Mouse (Mus musculus) spleen, postnatal 36 days (tissue): Measurements from ENCODE around the gene Pitpnc1.

ENCODE experiments used
- DNase-seq, 2 experiments: peaks; one replicate each; pipeline ENCODE4 v3.0.0; 2022; ENCODE audit warnings: low spot score in 2 of 2, mixed read lengths in 1 of 2

The Pitpnc1 gene

DNA sequence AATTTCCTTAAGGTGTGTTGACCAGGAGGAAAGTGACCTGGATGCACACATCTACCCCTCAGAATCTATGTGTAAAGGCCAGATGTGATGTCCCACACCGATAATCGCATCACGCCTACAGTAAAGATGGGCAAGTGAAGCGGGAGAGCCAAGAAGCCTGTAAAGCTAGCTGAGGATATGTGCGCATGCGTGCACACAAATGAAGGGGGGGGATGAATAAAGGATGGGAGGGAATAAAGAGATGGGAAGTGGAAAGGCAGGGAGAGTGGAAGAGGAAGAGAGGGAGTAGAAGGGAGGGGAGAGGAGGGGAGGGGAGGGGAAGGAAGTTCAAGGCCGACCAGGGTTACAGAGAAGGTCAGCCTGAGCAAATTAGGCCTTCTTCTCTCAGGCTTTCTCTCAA, 61.6 kb downstream of the Pitpnc1 start:
- no peak for DNase-seq

DNA sequence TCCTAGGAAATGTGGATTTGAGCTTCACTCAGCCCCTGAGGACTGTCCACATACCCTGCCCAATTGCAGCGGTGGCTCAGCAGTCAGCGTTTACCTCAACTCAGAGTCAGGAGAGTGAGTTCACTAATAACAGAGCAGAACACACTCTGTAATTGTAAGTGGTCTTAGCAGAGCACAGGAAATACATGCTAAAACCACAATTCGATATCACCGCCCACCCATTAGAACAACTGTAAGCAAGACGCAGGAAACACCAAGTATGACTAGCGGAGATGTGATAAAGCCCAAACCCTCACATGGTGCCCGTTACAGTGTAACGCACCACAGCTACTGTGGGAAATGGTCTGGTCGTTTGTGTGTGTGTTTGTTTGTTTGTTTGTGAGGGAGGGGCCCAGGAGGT, 62.8 kb downstream of the Pitpnc1 start:
- DNase-seq: peak in 1 of 2 experiments; percentile 32

DNA sequence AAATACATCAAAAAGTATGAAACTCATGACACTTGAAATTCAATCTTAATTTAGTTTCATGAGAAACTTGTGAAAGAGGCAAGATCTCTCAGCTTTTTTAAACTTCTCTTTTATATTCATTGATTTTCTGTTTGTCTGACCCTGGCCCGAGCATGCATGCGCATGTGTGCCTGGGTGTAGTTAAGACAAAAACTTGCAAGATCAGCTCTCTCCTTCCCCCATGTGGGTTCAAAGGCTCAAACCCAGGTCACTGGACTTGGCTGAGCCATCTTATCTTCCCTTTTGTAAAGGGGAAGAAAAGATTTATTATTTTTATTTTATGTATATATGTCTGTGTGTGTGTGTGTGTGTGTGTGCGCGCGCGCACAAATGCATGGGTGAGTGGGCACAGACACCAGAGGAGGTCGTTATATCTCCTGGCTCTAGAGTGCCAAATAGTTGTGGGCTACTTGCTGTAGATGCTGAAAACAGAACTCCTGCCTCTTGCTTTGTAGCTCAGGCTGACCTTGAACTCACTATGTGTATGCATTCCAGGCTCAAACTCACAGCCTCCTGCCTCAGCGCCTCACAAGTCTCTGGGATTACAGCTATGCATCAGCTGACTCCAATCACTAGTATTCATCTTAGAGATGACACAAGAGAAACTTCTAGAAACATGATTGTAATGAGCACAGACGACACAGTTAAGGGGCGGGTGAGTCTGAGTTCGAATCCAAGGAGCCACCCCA, 64.7 kb downstream of the Pitpnc1 start:
- DNase-seq: no peak

- DNase-seq: no peak
These were observed 67.2 kb downstream of the Pitpnc1 start for GRCm38 (mm10) chr11:107403309-107403708.

DNA sequence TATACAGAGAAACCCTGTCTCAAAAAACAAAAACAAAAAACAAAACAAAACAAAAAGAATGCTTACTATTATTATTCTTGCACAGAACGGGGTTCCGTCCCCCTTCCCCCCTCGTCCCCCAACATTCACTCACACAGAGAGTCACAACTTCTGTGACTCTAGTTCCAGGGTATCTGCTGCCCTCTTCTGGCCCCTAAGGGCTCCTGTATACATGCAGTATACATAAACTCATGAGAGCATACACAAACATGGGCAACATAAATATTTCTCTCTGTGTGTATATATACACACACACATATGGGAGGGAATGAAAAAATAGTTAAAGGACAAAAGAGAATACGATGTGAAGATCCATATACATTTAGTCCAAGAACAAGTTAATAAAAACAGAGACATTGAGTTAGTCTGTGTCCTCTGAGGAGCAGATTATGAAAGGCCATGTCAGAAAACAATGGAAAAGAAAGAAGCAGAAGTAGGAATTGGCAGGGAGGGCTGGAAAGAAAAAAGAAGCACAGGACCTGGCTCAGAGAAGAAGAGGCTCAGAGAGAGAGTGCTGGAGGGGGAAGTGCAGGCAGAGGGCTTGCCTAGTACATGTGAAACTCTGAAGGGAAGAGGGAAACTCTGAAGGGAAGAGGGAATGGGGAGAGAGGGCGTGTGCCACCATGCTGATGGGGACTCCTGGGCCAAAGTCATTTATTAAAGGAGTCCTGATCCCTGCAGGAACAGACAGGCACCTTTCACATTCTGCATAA, 68.5 kb downstream of the Pitpnc1 start:
- no peak for DNase-seq

- DNase-seq: peak in 1 of 2 experiments; percentile 39
These were observed 69.7 kb downstream of the Pitpnc1 start for GRCm38 (mm10) chr11:107400826-107401225.

DNA sequence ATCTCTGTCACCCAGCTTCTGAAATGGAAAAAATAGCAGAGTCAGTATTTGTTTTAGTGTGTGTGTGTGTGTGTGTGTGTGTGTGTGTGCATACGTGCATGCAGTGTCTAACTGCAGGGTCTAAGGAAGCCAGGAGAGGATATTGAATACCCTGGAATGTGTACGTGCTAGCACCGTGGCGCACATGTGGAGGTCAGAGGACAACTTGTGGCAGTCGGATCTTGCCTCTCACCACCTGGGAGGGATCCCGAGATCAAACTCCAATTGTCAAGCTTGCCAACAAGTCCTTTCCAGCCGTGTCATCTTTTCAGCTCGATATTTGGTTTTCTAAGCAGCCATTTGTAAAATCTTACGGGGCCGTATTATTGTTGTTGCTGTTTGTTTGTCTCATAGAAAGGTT, 70.5 kb downstream of the Pitpnc1 start:
- DNase-seq: no peak

DNA sequence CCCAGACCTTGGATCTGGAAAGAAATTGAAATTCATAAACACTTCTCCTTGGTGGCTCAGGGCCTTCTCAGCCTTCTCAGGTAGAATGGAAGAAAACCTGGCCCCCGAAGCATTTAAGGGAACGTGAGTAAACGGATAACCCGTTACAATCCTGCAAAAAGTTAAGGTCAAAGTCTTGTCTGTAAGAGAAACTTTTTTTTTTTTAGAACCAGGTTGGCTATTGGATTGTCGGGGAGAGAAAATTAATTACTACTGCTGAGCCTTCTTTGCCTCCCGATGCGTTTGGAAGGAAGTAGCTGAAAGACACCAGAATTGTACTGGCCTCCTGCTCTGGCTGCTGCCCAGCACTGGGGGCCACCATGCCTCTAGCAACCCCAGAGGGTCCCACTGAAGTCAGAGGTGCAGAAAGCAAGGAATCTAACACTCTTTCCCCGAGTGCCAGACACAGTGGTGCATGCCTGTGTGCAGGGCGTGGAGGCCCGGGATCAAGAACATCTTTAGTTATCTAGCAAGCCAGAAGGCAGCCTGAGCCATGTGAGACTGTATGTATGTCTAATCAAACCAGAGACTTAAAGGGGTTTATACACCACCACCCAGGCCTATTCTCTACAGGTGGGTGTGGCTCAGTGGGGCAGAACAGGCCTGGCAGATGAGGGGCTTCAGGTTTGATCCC, 73.0 kb downstream of the Pitpnc1 start:
- peak; percentile 51 to 66 for DNase-seq

- no peak for DNase-seq
These were observed 76.3 kb downstream of the Pitpnc1 start for GRCm38 (mm10) chr11:107394245-107394644.

GRCm38 (mm10) chr11:107393828-107394165, 76.7 kb downstream of the Pitpnc1 start:
- no peak for DNase-seq

DNA sequence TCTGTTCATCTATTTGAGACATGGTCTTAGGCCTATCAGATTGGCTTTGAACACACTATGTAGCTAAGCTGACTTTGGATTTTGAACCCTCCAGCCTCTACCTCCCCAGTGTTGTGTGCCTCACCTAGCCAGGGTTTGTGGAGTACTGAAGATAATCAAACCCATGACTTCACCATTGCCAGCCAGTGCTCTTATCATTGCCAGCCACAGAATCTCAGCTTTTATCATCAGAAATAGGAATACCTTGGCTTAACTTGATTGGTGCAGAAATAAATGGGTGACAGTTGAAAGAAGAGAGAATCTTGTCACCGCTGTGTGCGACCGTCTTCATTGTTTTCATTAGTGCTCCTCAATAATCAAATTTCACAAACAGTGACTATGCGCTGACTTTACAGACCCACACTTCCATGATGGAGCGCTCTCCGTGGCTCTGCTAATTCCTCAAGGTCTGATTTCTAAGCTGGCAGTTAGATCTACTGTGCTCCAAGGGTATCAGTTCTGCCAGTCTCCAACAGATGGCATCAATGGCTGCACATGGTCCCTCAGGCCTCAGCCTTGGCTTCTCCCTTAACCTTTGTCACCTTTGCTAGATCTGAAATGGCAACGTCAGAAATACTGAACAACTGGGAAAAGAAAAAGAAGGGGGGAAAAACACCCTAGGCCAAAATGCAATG, 77.2 kb downstream of the Pitpnc1 start:
- peak; percentile 41 to 53 for DNase-seq

- no peak for DNase-seq
These were observed 80.0 kb downstream of the Pitpnc1 start for GRCm38 (mm10) chr11:107390540-107390939.

GRCm38 (mm10) chr11:107390001-107390400, 80.5 kb downstream of the Pitpnc1 start:
- no peak for DNase-seq

DNA sequence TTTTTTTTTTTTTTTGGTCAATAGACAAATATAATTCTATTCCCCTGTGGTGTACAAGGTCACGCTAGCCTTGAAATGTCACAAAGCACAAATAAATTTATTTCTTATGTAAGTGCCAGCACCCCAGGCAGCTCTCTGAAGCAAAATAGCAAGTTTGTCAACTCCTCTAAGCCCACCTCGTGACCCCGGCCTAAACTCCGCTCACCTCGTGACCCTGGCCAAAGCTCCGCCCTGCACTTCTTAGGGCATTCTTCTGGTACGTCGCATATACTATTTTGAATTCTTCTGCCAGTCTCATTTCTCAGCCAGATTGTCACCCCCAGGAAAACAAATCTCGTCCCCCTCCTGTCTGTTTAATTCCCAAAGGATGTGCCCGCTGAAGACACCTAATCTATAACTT, 84.0 kb downstream of the Pitpnc1 start:
- DNase-seq: no peak

DNA sequence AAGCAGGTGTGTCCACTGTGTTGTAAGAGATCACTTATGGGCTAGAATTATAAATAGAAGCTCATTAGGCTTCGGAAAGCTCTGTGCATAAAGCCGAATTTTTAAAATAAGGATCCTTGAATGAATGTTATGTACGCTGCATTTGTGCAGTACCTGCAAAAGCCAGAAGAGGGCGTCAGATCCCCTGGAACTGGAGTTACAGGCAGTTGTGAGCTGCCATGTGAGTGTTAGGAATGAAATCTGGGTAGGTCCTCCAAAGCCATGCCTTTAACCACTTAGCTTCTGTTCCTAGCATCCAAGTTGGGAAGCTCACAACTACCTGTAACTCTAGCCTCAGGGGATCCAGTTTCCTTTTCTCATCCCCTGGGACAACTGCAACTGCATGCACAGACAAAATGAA, 85.2 kb downstream of the Pitpnc1 start:
- DNase-seq: peak; percentile 26 to 52

DNA sequence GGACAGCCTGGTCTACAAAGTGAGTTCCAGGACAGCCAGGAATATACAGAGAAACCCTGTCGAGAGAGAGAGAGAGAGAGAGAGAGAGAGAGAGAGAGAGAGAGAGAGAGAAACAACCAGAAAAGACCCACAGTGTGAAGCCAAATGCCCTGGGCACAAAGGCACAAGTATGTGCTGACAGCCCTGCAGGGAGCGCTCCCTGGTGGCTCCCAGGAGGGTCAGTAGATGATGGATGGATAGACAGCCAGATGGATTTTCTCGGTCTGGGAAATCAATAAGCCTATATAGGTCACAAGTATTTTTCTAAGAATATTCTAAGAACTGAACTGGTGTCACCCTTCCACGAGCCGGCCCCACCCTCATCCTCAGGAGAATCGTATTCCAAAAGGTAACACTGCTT, 86.5 kb downstream of the Pitpnc1 start:
- no peak for DNase-seq

- DNase-seq: no peak
These were observed 90.5 kb downstream of the Pitpnc1 start for GRCm38 (mm10) chr11:107379965-107380364.

DNA sequence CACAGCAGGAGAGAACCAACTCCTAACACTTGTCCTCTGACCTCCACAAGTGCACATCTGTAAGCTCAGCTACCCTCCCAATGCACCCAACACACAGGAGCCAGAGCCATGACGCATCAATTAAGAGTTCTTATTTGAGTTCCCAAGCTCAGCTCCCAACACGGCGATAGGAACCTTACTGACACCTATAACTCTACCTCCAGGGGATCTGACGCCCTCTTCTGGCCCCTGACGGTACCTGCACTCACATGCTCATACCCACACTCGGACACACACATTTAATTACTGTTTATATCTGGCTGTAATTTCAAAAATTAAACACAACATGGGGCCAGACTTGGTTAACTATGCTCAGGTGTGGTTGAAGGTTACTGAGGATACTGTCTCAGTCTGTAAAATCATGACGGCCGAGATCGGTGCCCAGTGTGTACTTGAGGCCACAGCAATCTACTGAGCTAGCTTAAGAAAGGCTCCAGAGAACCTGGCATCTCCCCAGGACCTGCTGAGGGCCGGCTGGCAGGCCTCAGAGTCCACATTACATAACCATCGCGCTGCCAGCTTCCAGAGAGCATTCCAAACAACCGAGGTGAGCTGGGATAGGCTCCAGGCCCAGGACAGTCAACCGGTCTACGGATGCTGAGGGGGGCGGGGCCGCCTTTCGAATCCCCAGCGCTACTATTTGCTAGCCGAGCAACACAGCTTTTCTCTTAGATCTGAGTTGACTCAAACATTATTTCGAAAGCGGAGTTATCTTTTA, 91.2 kb downstream of the Pitpnc1 start:
- no peak for DNase-seq

GRCm38 (mm10) chr11:107377326-107377725, 93.2 kb downstream of the Pitpnc1 start:
- no peak for DNase-seq

- DNase-seq: no peak
These were observed 94.2 kb downstream of the Pitpnc1 start for GRCm38 (mm10) chr11:107376272-107376671.

- no peak for DNase-seq
These were observed 94.7 kb downstream of the Pitpnc1 start for GRCm38 (mm10) chr11:107375816-107376215.
